Mouse (Mus musculus) cerebellum, adult 8-10 months (tissue): ENCODE data around the gene Slc37a4.
"Not testable (repeated sequence)": the region's sequence is repeated elsewhere in the genome, so short reads cannot be mapped to it uniquely, and the experiment has no call there.

Source experiments
- DNase-seq: peaks from one replicate; pipeline ENCODE4 v3.0.0; 2022

Gene Slc37a4

DNA sequence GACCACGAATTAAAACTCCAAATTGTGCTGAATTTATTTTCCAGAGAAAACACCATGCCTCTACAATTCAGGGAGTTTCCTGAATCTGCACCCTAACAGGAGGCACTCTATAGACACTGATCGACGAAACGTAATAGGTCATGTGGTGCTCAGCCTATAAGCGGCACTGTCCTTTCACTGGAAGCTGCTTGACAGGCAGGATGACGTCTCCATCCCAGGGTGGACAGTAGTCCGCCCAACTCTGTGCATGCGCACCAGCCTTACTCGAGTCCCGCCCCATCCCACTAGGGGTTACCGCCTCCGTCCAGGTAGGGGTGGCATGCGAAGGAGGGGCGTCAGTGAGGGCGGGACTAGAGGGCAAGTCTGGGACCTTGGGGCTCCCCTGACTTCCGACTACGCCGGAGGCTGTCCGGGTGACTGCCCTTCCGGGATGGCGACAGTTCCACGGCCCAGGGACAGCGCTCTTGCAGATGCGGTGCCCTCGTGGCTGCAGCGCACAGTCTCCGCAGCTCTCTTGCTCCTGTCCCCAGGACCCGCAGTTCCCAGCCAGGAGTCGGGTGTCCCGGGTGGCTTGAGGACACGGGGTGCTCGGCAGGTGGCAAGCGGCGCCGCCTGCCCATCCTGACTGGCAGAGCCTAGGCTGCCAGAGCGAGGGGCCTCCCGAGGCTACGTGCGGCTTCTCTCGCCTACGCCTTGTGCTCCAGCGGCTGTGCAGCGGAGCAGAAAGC, at the start of gene Slc37a4:
Slc37a4 (plus strand) TSS at position 169 of the 728 bp plus-strand sequence.
- peak; percentile 96 for DNase-seq

DNA sequence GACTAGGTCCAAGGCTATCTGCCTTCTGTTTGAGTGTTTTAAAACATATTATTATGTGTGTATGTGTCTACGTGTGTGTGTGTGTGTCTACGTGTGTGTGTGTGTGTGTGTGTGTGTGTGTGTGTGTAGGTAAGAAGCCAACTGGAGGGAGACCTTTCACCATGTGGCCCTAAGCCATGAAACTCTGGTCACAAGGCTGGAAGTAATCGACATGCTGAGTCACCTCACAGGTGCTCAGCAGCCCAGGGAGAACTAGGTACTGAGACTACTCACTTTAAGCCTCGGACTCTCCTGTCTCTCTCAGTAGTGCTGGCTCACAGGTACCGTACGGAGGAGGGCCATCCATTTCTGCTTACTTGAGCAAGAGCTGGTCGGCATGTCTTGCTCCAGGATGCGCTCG, 49.5 kb upstream of the Slc37a4 start:
- no peak for DNase-seq

DNA sequence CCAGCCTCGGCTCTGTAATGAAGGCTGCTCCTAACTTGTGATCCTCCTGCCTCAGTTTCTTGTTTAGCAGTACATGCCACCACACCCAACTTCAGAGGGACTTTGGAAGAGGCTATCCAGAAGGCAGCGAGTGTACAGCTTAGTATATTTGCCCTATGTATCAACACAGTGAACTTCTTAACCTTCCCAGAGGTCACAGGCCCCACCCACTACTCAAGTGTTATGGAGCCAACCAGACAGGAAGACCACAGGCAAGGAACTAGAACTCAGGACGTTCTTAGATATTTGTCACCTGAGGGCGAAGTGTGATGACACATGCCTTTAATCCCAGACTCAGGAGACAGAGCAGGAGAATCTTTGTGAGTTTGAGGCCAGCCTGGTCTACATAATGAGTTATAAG, 49.0 kb upstream of the Slc37a4 start:
- no peak for DNase-seq

DNA sequence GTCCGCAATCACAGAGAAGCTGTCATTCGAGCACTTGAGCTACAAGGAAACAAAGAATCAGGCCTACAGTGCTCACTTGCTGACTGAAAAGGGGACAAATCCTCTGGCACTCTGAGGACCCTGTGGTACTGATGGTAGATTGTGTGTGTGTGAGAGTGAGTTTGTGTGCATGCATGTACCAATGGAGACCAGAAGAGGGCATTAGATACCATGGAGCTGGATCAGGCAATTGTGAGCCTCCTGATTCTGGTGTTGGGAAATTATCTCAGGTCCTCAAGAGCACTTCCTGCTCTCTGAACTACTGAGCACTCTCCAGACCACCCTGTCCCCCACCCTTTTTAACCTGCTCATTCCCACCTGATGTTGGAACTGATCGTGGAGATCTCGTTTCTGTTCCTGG, 48.1 kb upstream of the Slc37a4 start:
- DNase-seq: no peak

DNA sequence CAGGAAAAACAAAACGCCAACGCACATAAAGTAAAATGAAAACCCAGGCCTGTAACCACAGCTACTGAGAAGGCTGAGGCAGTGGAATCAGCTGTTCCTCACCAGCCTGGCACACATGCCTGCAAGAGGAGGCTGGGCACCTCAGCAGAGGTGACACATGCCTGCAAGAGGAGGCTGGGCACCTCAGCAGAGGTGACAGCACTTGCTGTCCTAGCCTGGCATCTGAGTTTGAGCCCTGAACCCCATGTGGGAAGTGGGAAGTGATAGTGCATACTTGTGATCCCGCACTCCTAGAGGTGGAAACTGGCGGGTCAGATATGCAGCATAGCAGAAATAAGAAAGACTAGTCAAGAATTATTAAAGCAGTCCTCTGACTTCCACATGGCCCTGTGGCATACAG, 45.3 kb upstream of the Slc37a4 start:
- DNase-seq: no peak

DNA sequence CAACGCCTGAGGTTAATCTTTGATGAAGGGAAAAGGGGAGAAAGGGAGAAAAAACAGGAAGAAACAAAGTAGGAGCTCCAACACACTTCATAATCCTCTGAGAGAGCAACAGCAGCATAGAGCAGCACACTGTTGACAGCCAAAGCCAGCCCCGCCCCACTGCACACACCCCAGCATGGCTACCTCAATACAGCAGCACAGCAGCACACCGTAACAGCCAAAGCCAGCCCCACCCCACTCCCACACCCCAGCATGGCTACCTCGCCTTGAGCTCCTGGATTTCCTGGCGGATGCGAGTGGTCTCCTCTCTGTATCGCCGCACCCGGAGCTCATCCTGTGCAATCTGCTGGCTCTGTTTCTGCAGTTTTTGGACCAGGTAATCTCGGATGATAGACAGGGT, 44.3 kb upstream of the Slc37a4 start:
- no peak for DNase-seq

DNA sequence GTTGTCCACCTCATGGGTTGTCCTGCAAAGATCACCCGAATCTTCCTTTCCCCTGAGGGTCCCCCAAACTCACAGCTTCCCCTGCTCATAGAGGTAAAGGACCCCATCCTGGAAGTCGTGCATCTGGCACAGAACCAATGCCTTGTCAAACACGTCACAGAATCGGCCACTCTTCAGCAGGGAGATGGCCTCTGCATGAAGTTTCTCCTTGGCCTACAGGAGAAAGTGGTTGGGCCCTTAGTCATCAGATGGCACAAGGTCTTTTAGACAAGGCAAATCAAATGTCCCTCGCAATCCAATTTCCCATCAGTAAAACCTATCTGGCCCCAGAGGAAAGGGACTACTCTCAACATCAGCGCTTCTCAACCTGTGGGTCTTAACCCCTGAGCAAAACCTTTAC, 43.5 kb upstream of the Slc37a4 start:
- DNase-seq: no peak

DNA sequence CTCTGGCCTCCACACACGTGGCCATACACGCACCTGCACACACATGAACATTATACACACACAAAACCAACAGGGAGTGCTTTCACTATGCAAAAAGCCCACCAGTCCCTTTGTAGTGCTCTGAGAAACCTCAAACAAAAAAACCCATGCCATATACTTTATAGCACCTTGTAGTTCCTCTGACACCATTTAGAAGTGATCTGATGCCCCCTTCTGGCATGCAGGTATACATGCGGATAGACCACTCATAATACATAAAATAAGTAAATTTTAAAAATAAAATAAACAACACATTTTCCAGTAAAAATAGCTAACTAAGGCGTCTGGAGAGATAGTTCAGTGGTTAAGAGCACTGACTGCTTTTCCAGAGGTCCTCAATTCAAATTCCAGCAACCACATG, 39.4 kb upstream of the Slc37a4 start:
- DNase-seq: no peak

DNA sequence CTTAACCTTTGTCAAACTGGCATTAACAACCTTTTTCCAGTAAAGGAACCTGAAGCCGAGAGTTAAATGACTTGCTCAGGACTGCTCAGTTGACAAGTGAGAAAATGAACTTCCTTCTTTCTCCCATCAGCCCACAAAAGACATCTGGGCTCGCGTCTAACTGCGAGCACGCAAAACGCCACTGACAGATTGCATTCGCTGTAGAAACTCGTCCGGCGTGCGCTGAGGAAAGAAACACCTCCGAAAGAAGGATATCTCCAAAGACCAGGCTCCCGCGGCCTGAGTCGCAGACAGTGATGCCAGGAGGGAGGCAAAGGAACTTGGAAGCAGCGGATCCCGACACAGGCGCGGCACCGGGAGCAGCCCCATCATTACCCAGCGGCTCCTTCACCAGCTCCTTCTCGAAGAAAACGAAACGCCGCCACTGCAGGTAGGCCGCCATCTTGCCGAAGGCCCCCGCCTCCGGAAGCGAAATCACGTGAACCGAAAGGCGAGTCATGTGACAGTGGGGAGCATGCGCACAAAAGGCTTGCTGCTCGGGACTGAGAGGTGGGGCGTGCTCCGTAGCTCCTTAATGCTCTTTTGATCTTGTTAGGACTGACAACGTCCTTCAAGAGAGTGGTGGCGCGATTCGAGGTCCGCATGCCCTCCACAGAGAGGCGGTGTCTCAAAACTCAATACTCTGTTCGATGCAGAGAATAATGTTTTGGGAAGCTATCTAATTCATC, 35.3 kb upstream of the Slc37a4 start, which contains the start of gene Vps11:
Vps11 (minus strand) TSS at position 481 of the 728 bp plus-strand sequence.
- DNase-seq: peak; percentile 91

DNA sequence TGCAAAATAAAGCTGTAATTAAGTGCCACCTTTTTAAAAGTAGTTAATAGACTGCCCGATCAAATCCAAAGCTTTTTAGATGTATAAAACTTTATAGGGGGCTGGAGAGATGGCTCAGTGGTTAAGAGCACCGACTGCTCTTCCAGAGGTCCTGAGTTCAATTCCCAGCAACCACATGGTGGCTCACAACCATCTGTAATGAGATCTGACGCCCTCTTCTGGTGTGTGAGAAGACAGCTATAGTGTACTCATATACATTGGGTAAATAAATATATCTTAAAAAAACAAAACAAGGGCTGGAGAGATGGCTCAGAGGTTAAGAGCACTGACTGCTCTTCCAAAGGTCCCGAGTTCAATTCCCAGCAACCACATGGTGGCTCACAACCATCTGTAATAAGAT, 34.7 kb upstream of the Slc37a4 start:
- not testable (repeated sequence) for DNase-seq

DNA sequence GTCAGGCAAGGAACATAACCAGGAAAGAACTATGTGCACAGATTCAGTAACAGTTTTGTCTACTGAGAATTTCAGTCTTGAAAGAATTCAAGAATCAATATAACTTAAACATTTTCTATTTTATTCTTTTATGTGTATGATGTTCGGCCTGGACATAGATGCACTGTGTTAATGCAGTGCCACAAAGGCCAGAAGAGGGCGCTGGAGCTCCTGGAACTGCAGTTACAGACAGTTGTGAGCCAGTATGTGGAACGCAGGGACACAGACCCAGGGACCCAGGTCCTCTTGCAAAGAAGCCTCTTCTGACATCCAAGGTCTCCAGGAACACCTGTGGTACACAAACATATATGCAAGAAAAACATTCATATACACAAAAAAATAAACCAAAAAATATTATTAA, 32.2 kb upstream of the Slc37a4 start:
- DNase-seq: no peak

DNA sequence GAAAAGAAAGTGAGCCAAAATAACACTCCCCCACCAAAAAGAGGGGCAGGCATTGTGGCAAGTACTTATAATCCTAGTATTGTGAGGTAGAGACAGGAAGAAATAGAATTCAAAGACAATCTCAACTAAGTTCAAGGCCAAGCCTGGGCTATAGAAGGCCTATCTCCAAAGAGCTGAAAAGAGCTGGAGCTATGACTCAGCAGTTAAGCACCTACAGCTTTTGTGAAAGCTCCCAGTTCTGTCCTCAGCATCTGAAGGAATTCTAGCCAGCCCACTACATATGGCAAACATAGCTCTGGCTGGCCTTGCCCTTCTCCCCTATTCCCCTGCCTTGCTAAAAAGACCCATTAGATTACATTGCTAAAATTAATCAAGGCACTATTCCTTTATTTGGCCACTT, 23.3 kb upstream of the Slc37a4 start:
- DNase-seq: no peak

DNA sequence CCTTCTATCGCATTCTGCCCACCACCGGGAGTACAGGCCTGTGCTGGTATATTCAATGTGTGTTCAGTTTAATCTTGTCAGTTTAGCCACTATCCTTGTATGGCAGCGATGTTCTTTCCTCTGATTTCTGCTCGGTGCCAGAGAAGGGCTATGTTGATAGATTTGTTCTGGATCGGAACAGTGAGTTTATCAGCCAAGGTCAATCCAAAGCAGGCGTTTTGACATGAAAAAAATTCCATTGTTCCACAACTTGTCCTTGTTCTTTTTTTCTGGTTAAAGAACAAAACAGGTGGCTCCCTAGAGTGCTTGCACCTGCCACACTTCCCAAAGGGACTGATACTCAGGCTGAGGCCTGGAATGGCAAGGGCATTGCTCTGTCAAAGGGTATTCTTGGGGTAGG, 20.5 kb upstream of the Slc37a4 start:
- no peak for DNase-seq

DNA sequence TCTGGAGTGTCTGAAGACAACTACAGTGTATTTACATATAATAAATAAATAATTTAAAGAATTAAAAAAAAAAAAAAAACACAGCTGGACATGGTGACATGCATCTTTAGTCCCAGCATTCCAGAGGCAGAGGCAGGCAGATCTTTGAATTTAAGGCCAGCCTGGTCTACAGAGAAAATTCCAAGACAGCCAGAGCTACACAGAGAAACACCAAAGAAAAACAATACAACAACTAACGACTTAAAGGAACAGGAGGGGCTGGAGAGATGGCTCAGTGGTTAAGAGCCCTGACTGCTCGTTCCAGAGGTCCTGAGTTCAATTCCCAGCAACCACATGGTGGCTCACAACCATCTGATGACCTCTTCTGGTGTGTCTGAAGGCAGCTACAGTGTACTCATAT, 19.3 kb upstream of the Slc37a4 start:
- not testable (repeated sequence) for DNase-seq

DNA sequence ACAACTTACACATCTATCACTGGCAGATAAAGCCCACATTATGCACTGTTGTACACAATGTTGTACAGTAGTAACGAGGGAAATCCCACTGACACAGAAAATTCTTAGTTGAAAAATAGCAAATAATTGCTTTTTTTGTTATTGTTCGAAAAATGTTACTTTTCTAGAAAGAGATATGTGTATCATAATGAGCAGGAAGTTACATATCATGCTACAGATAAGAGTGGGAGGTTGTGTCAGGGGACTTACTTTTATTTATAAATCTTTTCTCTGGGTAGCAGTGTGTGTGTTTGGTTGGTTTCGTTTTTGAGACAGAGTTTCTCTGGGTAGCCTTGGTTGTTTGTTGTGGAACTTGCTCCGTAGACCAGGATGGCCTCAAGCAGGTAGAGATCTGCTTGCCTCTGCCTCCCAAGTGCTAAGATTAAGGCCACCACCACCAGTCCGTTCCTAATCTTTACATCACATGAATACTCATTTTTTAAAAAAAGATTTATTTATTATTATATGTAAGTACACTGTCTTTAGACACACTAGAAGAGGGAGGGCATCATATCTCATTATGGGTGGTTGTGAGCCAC, 18.4 kb upstream of the Slc37a4 start:
- no peak for DNase-seq

DNA sequence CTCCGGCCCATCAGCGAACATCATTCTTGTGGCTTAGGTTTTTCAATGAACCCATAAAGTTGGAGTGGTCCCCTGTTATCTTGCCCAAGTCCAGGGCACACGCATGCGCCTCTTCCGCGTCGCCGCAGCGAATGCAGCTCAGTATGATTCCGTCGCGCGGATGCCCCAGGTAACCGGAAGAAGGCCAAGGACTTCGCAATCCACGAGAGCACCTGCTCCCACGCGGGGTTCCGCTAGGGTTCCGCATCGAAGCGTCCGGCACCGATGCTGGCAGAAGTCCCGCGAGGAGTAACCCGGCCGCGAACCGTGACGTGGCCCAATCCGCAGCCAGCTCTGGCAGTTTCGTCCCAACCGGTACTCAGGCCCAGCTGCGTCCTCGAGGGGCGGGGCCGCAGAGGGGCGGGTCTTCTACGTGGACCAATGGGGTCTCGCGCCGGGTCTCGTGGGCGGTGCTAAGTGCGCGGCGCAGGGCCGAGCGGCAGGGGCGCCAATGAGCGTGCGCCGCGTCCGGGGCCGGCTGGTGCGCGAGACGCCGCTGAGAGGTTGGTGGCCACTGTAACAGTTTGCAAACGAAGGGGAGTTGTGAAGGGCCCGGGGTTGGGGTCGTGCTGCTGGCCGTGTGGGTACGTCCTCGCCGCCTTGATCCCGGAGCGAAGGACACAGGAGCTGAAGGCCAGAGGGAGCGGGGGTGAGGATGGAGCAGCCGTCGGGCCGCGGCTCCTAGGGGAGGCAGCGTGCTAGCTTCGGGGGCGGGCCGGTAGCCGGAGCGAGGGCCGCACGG, 17.4 kb upstream of the Slc37a4 start, which contains the start of gene Hyou1:
Hyou1 (plus strand) TSS at position 437 of the 781 bp plus-strand sequence.
- peak; percentile 100 for DNase-seq

DNA sequence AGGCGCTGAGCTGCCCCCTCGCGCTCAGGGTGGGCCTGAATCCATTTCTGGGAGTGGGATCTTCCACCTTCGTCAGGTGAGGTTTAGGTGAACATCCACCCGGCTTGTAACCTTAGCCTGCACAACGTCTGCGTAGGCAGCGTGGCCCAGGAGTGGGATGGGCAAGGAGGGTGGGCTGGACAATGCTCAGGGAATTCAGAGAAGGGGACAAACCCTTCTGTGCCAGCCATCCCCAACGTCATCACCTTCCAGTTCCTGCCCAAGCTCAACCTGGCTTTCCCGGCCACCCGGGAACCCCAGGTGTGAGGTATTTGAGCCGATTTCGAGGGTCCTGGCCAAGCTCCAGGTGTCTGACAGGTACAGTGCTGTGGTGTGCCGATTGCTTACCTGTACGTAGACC, 16.8 kb upstream of the Slc37a4 start:
- no peak for DNase-seq

DNA sequence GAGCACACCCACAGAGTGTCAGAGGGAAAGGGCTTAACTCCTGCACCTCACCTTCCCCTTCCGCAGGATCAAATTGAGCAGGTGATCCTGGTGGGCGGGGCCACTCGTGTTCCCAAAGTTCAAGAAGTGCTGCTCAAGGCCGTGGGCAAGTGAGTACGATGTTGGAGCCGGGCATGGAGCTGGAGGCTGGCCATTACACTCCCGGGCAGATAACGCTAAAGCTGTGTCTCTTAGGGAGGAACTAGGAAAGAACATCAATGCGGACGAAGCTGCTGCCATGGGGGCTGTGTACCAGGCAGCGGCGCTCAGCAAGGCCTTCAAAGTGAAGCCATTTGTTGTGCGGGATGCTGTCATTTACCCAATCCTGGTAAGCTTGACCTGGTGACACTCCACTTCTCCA, 12.1 kb upstream of the Slc37a4 start:
- no peak for DNase-seq

DNA sequence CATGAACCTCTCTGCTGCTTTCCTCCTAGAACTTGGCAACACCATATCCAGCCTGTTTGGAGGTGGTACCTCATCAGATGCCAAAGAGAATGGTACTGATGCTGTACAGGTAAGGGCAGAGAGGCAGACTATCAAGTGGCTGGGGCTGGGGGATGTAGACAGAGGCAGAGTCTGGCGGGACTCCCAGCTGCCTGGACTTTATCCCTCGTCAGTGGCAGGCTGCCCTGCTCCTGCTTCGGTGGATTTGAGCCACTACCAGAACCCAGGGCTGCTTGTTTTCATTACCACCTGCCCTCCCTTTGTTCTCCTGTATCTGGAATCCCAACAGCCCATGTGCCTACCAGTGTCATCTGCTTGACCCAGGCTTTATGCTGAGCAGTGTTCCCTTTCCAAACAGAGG, 9.4 kb upstream of the Slc37a4 start:
- DNase-seq: no peak

DNA sequence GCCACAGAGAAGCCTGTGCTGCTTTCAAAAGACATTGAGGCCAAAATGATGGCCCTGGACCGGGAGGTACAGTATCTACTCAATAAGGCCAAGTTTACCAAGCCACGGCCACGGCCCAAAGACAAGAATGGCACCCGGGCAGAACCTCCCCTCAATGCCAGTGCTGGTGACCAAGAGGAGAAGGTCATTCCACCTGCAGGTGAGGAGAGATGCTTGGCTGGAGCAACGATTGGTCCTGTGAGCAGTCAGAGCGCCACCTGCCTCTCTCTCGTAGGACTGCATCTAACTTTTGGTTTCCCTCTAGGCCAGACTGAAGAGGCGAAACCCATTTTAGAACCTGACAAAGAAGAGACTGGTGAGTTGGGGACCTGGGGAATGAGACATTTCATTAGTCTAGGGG, 7.4 kb upstream of the Slc37a4 start:
- peak; percentile 65 for DNase-seq

DNA sequence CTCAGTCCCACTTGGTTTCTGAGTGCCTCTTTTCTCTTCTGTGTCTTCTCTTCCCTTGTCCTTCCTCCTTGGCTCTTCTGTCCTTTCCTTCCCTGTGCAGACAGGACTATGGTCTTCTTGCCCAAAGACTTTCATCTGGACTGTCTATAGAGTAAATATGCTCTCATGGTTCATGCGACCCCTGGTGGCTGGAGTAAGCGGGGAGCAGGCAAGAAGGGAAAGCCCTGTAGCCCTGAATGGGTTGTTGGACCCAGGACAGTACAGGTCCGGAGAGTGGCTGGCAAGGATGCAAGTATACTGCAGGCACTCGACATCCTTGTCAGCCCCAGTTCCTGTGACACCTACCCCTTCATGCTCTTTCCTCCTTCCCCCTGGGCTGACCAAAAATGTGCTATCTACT, 5.2 kb upstream of the Slc37a4 start:
- DNase-seq: peak; percentile 71

DNA sequence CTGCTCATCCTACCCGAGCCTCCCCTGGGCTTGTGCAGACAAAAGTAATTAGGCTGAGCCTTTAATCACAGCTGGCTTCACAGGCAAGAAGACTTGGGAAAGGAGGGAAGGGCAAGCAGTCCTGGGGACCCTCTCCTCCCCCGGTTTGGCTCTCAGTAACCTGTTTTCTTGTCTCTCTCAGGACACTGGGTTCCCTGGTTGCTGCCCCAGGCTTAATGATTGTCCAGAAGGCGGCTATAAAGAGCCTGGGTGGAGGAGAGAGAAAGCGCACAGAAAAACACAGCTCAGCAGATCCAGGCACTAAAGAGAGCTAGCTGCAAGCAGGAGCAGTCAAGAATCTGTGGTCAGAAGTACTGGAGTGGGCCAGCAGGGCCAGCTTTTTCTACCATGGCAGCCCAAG, 1.4 kb downstream of the Slc37a4 start:
- no peak for DNase-seq

DNA sequence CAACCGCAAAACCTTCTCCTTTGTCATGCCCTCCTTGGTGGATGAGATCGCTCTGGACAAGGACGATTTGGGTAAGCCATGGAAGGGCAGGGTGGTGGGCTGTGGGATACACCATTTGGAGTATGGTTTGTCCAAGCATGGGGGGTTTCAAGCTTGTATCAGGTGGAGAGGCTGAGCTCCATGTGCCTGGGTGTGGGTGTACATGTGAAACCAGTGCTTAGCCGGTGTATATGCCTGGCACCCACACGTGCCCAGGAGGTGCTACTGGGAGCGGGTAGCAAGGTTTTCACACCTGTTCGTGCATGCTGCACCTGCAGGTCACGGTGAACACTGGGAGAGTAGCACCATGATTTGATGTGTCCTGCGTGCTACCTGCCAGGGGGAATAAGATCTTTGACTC, 1.9 kb downstream of the Slc37a4 start:
- DNase-seq: no peak
